Mouse (Mus musculus) small intestine, adult 2 months (tissue): Measurements from ENCODE around the gene Gm12216. TPM values are rescaled to one million over a fixed set of nuclear protein-coding genes. Genes with fewer than 3 reads are reported as not detected.
A peak's percentile ranks its signal among the peaks of the same experiment; 100 is the strongest.
"Not testable (repeated sequence)": the region's sequence is repeated elsewhere in the genome, so short reads cannot be mapped to it uniquely, and the experiment has no call there.

Experiments
- H3K27ac ChIP-seq: fragments of 200-500 bp; 2 replicates; pipeline ENCODE4 v1.5.1; 2012; ENCODE audit warnings: low read depth, low read length, control low read depth, inconsistent platforms; ENCODE audit not compliant: insufficient read depth
- H3K27me3 ChIP-seq: fragments of 200-500 bp; 2 replicates; pipeline ENCODE4 v1.6.1; 2012; ENCODE audit warnings: mild to moderate bottlenecking, moderate library complexity, low read length, inconsistent platforms; ENCODE audit not compliant: control insufficient read depth, insufficient read depth
- H3K36me3 ChIP-seq: fragments of 200-500 bp; 2 replicates; pipeline ENCODE4 v1.6.1; 2012; ENCODE audit warnings: mild to moderate bottlenecking, low read length, control low read depth, inconsistent platforms; ENCODE audit not compliant: control insufficient read depth, insufficient read depth
- H3K4me1 ChIP-seq: fragments of 200-500 bp; 2 replicates; pipeline ENCODE4 v1.6.1; 2012; ENCODE audit warnings: low read length, inconsistent platforms, mixed read lengths; ENCODE audit not compliant: control insufficient read depth, insufficient read depth, insufficient read length
- H3K4me3 ChIP-seq: fragments of 200-500 bp; 2 replicates; pipeline ENCODE4 v1.5.1; 2012; ENCODE audit warnings: low read depth, mild to moderate bottlenecking, control low read depth, inconsistent platforms, low read length, moderate library complexity
- CTCF ChIP-seq: fragments of 200-500 bp; IDR thresholded peaks from 2 replicates; pipeline ENCODE4 v1.5.1; 2012; ENCODE audit warnings: low read depth, mild to moderate bottlenecking, control low read depth, inconsistent platforms, low read length, moderate library complexity, mixed read lengths; ENCODE audit not compliant: insufficient replicate concordance, insufficient read length; ENCODE audit errors: extremely low read depth
- POLR2A ChIP-seq: fragments of 200-500 bp; IDR thresholded peaks from 2 replicates; pipeline ENCODE4 v1.6.1; 2012; ENCODE audit warnings: low read depth, mild to moderate bottlenecking, control low read depth, inconsistent platforms, low read length, moderate library complexity
- WGBS: fragments of 180-500 bp; shearing (Covaris S2); methylation state at CpG from one replicate; pipeline ENCODE4 v1.1.7; 2018; 5-methylcytosine and 5-hydroxymethylcytosine counted together
- polyA plus RNA-seq: library from polyadenylated mRNA; depleted of rRNA; stranded (reverse); fragments of >200 nt; gene quantifications from 2 replicates; pipeline ENCODE4 v1.2.3, GENCODE M21; 2012; rRNA removed

The Gm12216 gene
- 5.8 and 12.4 TPM in 2 replicates for polyA plus RNA-seq

- not testable (repeated sequence) for H3K27me3 ChIP-seq, H3K4me1 ChIP-seq, H3K36me3 ChIP-seq
- Histone ChIP-seq H3K27ac (peak within 1 kb of the TSS; percentile 83), H3K4me3 (peak within 1 kb of the TSS; percentile 97)
- WGBS: 3% methylated on average over 44 of the region's 50 CpGs
- TF ChIP-seq POLR2A: peak; percentile 57
Observed at GRCm38 (mm10) chr11:53858761-53859580, at the start of gene Gm12216. Gene Gm12216, minus strand, starts transcription at chr11:53859256.

GRCm38 (mm10) chr11:53908686-53909085, 49.6 kb upstream of the Gm12216 start:
- Histone ChIP-seq H3K4me3 (no peak overlapping the region), H3K27me3 (no peaks in the 10 kb centered on the region), H3K27ac (peak overlapping the region; percentile 89), H3K36me3 (no peaks in the 10 kb centered on the region), H3K4me1 (peaks cover 32% of the 10 kb centered on the region)
- WGBS: 33% methylated on average over 8 of the region's 8 CpGs
- TF ChIP-seq POLR2A: no peak
- no peak for TF ChIP-seq CTCF

GRCm38 (mm10) chr11:53904534-53904925, 45.5 kb upstream of the Gm12216 start:
- no peaks in the 10 kb centered on the region for H3K27me3 ChIP-seq
- H3K4me1 ChIP-seq: peaks cover 35% of the 10 kb centered on the region
- no peak overlapping the region for H3K4me3 ChIP-seq
- peak overlapping the region; percentile 69 for H3K27ac ChIP-seq
- TF ChIP-seq POLR2A: no peak
- no peaks in the 10 kb centered on the region for H3K36me3 ChIP-seq
- 36% methylated on average over 9 of the region's 9 CpGs for WGBS

- WGBS: 19% methylated on average over 16 of the region's 16 CpGs
- Histone ChIP-seq H3K4me1 (peaks cover 30% of the 10 kb centered on the region), H3K27me3 (no peaks in the 10 kb centered on the region), H3K36me3 (no peaks in the 10 kb centered on the region), H3K27ac (peak overlapping the region; percentile 97), H3K4me3 (no peak overlapping the region)
- TF ChIP-seq POLR2A: peak; percentile 54; the same call in 1 of the 2 replicates
- TF ChIP-seq CTCF: no peak
Observed at GRCm38 (mm10) chr11:53903781-53904533, 44.9 kb upstream of the Gm12216 start.

GRCm38 (mm10) chr11:53902741-53903140, 43.7 kb upstream of the Gm12216 start:
- no peaks in the 10 kb centered on the region for H3K27me3 ChIP-seq
- H3K27ac ChIP-seq: 0 out of 2 replicates have a peak overlapping the region, but pooled peaks have one; percentile 97
- WGBS: 85% methylated on average over 14 of the region's 14 CpGs
- no peak for TF ChIP-seq POLR2A
- no peak for TF ChIP-seq CTCF
- no peak overlapping the region for H3K4me3 ChIP-seq
- H3K4me1 ChIP-seq: peaks cover 24% of the 10 kb centered on the region
- H3K36me3 ChIP-seq: no peaks in the 10 kb centered on the region

- Histone ChIP-seq H3K27me3 (no peaks in the 10 kb centered on the region), H3K27ac (no peak overlapping the region), H3K4me1 (peaks cover 23% of the 10 kb centered on the region), H3K36me3 (no peaks in the 10 kb centered on the region), H3K4me3 (no peak overlapping the region)
- TF ChIP-seq POLR2A: no peak
- no peak for TF ChIP-seq CTCF
- WGBS: 33% methylated on average over 1 of the region's 1 CpGs
Observed at GRCm38 (mm10) chr11:53900991-53901390, 41.9 kb upstream of the Gm12216 start.

- Histone ChIP-seq H3K4me3 (no peak overlapping the region), H3K36me3 (no peaks in the 10 kb centered on the region), H3K27me3 (no peaks in the 10 kb centered on the region), H3K4me1 (peaks cover 21% of the 10 kb centered on the region), H3K27ac (no peak overlapping the region)
- 93% methylated on average over 6 of the region's 6 CpGs for WGBS
- TF ChIP-seq POLR2A (no peak), CTCF (no peak)
Observed at GRCm38 (mm10) chr11:53899981-53900380, 40.9 kb upstream of the Gm12216 start.
